Mouse (Mus musculus): ENCODE measurements around the gene Sprr2e.
A peak's percentile ranks its signal among the peaks of the same experiment; 100 is the strongest.

Gene Sprr2e

GRCm38 (mm10) chr3:92351843-92352242, at the start of gene Sprr2e:
Gene Sprr2e (plus strand): TSS chr3:92352143.
- no peak for ATAC-seq (ENCODE audit: low TSS enrichment)

- ATAC-seq (ENCODE audit: low TSS enrichment) = no peak
Observed at GRCm38 (mm10) chr3:92307406-92307805, 44.5 kb upstream of the Sprr2e start.

GRCm38 (mm10) chr3:92316320-92316719, 35.6 kb upstream of the Sprr2e start, which contains the start of gene Sprr2b:
Gene Sprr2b (plus strand): TSS chr3:92316620.
- no peak for ATAC-seq (ENCODE audit: low TSS enrichment)

GRCm38 (mm10) chr3:92317384-92317783, 34.6 kb upstream of the Sprr2e start:
- no peak for ATAC-seq (ENCODE audit: low TSS enrichment)

- ATAC-seq (ENCODE audit: low TSS enrichment) = no peak
Observed at GRCm38 (mm10) chr3:92336278-92336677, 15.7 kb upstream of the Sprr2e start.

- ATAC-seq (ENCODE audit: low TSS enrichment) = no peak
Observed at GRCm38 (mm10) chr3:92338840-92339239, 13.1 kb upstream of the Sprr2e start, which contains the start of gene Sprr2d. Gene Sprr2d (plus strand): TSS chr3:92339140.

- ATAC-seq (ENCODE audit: low TSS enrichment) = no peak
Observed at GRCm38 (mm10) chr3:92361619-92362018, 9.7 kb downstream of the Sprr2e start.

- no peak for ATAC-seq (ENCODE audit: low TSS enrichment)
Observed at GRCm38 (mm10) chr3:92364887-92365286, 12.9 kb downstream of the Sprr2e start, which contains the start of gene Sprr2f. Gene Sprr2f (plus strand): TSS chr3:92365187.

GRCm38 (mm10) chr3:92373613-92374012, 21.7 kb downstream of the Sprr2e start:
- ATAC-seq (ENCODE audit: low TSS enrichment) = peak; percentile 99

GRCm38 (mm10) chr3:92385385-92385784, 33.4 kb downstream of the Sprr2e start, which contains the start of gene Sprr2h:
Gene Sprr2h (plus strand): TSS chr3:92385685.
- no peak for ATAC-seq (ENCODE audit: low TSS enrichment)

- no peak for ATAC-seq (ENCODE audit: low TSS enrichment)
Observed at GRCm38 (mm10) chr3:92394301-92394700, 42.4 kb downstream of the Sprr2e start.

Measured in frontal cortex, adult (tissue).